Mouse (Mus musculus) CH12.LX (cell line): Measurements from ENCODE around the gene Colq. TPM values are rescaled to one million over a fixed set of nuclear protein-coding genes. Genes with fewer than 3 reads are reported as not detected.

Source experiments
- DNase-seq: peaks from one replicate; pipeline ENCODE4 v3.0.0-alpha.2; 2013; ENCODE audit errors: extremely low read depth
- H3K27ac ChIP-seq: 2 replicates; pipeline ENCODE4 v1.5.1; 2012; ENCODE audit warnings: low read depth, mild to moderate bottlenecking, control low read depth, moderate library complexity; ENCODE audit not compliant: insufficient read depth
- H3K27me3 ChIP-seq: replicated peaks from 2 replicates; pipeline ENCODE3; 2012; ENCODE audit warnings: inconsistent platforms
- H3K36me3 ChIP-seq, 2 experiments: replicated peaks in 1 of 2; 2 replicates each; pipeline versions ENCODE3 to v1.6.1; 2012; ENCODE audit warnings: inconsistent platforms in 1 of 2, low read length in 1 of 2, mild to moderate bottlenecking in 1 of 2, mixed read lengths in 1 of 2, moderate library complexity in 1 of 2; ENCODE audit not compliant: control insufficient read depth in 1 of 2, insufficient read depth in 1 of 2
- H3K4me1 ChIP-seq, 2 experiments: 2 replicates each; pipeline ENCODE4 v1.6.1; 2012; ENCODE audit warnings: inconsistent platforms in 1 of 2, moderate library complexity in 1 of 2; ENCODE audit not compliant: insufficient read depth in 2 of 2, control insufficient read depth in 1 of 2
- H3K4me2 ChIP-seq: 2 replicates; pipeline ENCODE4 v1.6.1; 2012; ENCODE audit warnings: low read depth, mild to moderate bottlenecking, control low read depth; ENCODE audit not compliant: poor library complexity, insufficient read depth, severe bottlenecking
- H3K4me3 ChIP-seq, 3 experiments: fragments of 150-350 bp in 1 of 3; sonication (generic) in 1 of 3; replicated peaks in 1 of 3; 2 replicates each; pipeline versions ENCODE3 to v1.5.1; 2011 to 2012; ENCODE audit warnings: low read depth in 2 of 3, low read length in 2 of 3, mild to moderate bottlenecking in 2 of 3, moderate library complexity in 2 of 3, control low read depth in 1 of 3, improper control_type of control experiment in 1 of 3, inconsistent platforms in 1 of 3, mixed read lengths in 1 of 3; ENCODE audit not compliant: poor library complexity in 1 of 3
- H3K79me2 ChIP-seq: replicated peaks from 2 replicates; pipeline ENCODE4 v1.6.1; 2012; ENCODE audit warnings: mild to moderate bottlenecking, moderate library complexity; ENCODE audit not compliant: control insufficient read depth, poor library complexity, insufficient read depth, severe bottlenecking; ENCODE audit errors: extremely low read depth
- H3K9ac ChIP-seq: 2 replicates; pipeline ENCODE4 v1.6.1; 2012; ENCODE audit warnings: low read depth, mild to moderate bottlenecking, control low read depth, moderate library complexity; ENCODE audit not compliant: insufficient read depth
- H3K9me3 ChIP-seq: replicated peaks from 2 replicates; pipeline ENCODE3; 2012; ENCODE audit warnings: low read length, inconsistent platforms, mixed read lengths
- BHLHE40 ChIP-seq: IDR thresholded peaks from 2 replicates; pipeline ENCODE4 v1.6.1; 2011; ENCODE audit warnings: mild to moderate bottlenecking, low read depth, low read length, improper control_type of control experiment
- CHD1 ChIP-seq: IDR thresholded peaks from 2 replicates; pipeline ENCODE4 v1.6.1; 2012; ENCODE audit warnings: low read depth, low read length, improper control_type of control experiment, inconsistent platforms
- CHD2 ChIP-seq: IDR thresholded peaks from 2 replicates; pipeline ENCODE4 v1.6.1; 2011; ENCODE audit warnings: low read length, improper control_type of control experiment
- CTCF ChIP-seq, 2 experiments: IDR thresholded peaks in 1 of 2; conservative IDR thresholded peaks in 1 of 2; 2 replicates each; pipeline ENCODE4 v1.5.1; 2011 to 2012; ENCODE audit warnings: low read depth in 2 of 2, low read length in 2 of 2, improper control_type of control experiment in 1 of 2, inconsistent platforms in 1 of 2, mild to moderate bottlenecking in 1 of 2, moderate library complexity in 1 of 2
- E2F4 ChIP-seq: IDR thresholded peaks from 2 replicates; pipeline ENCODE4 v1.6.1; 2011; ENCODE audit warnings: low read depth, low read length, improper control_type of control experiment; ENCODE audit not compliant: insufficient replicate concordance
- ELF1 ChIP-seq: IDR thresholded peaks from 2 replicates; pipeline ENCODE4 v1.6.1; 2014; ENCODE audit warnings: low read depth, mild to moderate bottlenecking, inconsistent platforms, low read length, improper control_type of control experiment
- EP300 ChIP-seq: IDR thresholded peaks from 2 replicates; pipeline ENCODE4 v1.6.1; 2011; ENCODE audit warnings: low read length, improper control_type of control experiment
- ETS1 ChIP-seq: conservative IDR thresholded peaks from 2 replicates; pipeline ENCODE4 v1.6.1; 2012; ENCODE audit warnings: low read depth, mild to moderate bottlenecking, inconsistent platforms, low read length, improper control_type of control experiment, moderate library complexity
- GABPA ChIP-seq: IDR thresholded peaks from 2 replicates; pipeline ENCODE4 v1.6.1; 2012; ENCODE audit warnings: low read depth, low read length, improper control_type of control experiment, inconsistent platforms; ENCODE audit not compliant: insufficient replicate concordance
- HCFC1 ChIP-seq: IDR thresholded peaks from 2 replicates; pipeline ENCODE4 v1.6.1; 2012; ENCODE audit warnings: low read depth, mild to moderate bottlenecking, inconsistent platforms, low read length, improper control_type of control experiment
- IRF4 ChIP-seq: IDR thresholded peaks from 2 replicates; pipeline ENCODE4 v1.6.1; 2014; ENCODE audit warnings: low read depth, mild to moderate bottlenecking, inconsistent platforms, low read length, improper control_type of control experiment
- JUN ChIP-seq: IDR thresholded peaks from 2 replicates; pipeline ENCODE4 v1.6.1; 2011; ENCODE audit warnings: low read depth, mild to moderate bottlenecking, low read length, improper control_type of control experiment, moderate library complexity; ENCODE audit not compliant: insufficient read depth
- JUND ChIP-seq: conservative IDR thresholded peaks from 2 replicates; pipeline ENCODE4 v1.6.1; 2011; ENCODE audit warnings: low read depth, low read length, improper control_type of control experiment
- KAT2A ChIP-seq: IDR thresholded peaks from 2 replicates; pipeline ENCODE4 v1.6.1; 2012; ENCODE audit warnings: low read length, improper control_type of control experiment, inconsistent platforms; ENCODE audit not compliant: insufficient replicate concordance
- MAFK ChIP-seq: IDR thresholded peaks from 2 replicates; pipeline ENCODE4 v1.6.1; 2011; ENCODE audit warnings: low read length, improper control_type of control experiment; ENCODE audit not compliant: insufficient replicate concordance
- MAX ChIP-seq: IDR thresholded peaks from 2 replicates; pipeline ENCODE4 v1.6.1; 2011; ENCODE audit warnings: low read length, improper control_type of control experiment
- MAZ ChIP-seq: IDR thresholded peaks from 2 replicates; pipeline ENCODE4 v1.6.1; 2012; ENCODE audit warnings: low read depth, mild to moderate bottlenecking, inconsistent platforms, low read length, improper control_type of control experiment, moderate library complexity
- MEF2A ChIP-seq: IDR thresholded peaks from 2 replicates; pipeline ENCODE4 v1.6.1; 2014; ENCODE audit warnings: low read depth, mild to moderate bottlenecking, inconsistent platforms, low read length, improper control_type of control experiment, borderline replicate concordance
- MXI1 ChIP-seq: IDR thresholded peaks from 2 replicates; pipeline ENCODE4 v1.6.1; 2011; ENCODE audit warnings: mild to moderate bottlenecking, low read depth, low read length, improper control_type of control experiment
- MYC ChIP-seq: IDR thresholded peaks from 2 replicates; pipeline ENCODE4 v1.6.1; 2011; ENCODE audit warnings: low read depth, mild to moderate bottlenecking, improper control_type of control experiment, low read length
- NELFE ChIP-seq: IDR thresholded peaks from 2 replicates; pipeline ENCODE4 v1.6.1; 2011; ENCODE audit warnings: low read depth, low read length, improper control_type of control experiment
- NRF1 ChIP-seq: IDR thresholded peaks from 2 replicates; pipeline ENCODE4 v1.6.1; 2014; ENCODE audit warnings: low read depth, mild to moderate bottlenecking, inconsistent platforms, low read length, improper control_type of control experiment, moderate library complexity
- PAX5 ChIP-seq: IDR thresholded peaks from 2 replicates; pipeline ENCODE4 v1.6.1; 2012; ENCODE audit warnings: low read length, inconsistent platforms, mixed read lengths
- POLR2A ChIP-seq: IDR thresholded peaks from 2 replicates; pipeline ENCODE4 v1.6.1; 2011; ENCODE audit warnings: low read depth, mild to moderate bottlenecking, improper control_type of control experiment, low read length
- POLR2AphosphoS2 ChIP-seq: IDR thresholded peaks from 2 replicates; pipeline ENCODE4 v1.6.1; 2011; ENCODE audit warnings: low read depth, low read length, improper control_type of control experiment
- RAD21 ChIP-seq: IDR thresholded peaks from 2 replicates; pipeline ENCODE4 v1.6.1; 2011; ENCODE audit warnings: low read depth, mild to moderate bottlenecking, low read length, improper control_type of control experiment, moderate library complexity
- RCOR1 ChIP-seq: conservative IDR thresholded peaks from 2 replicates; pipeline ENCODE4 v1.6.1; 2012; ENCODE audit warnings: low read depth, mild to moderate bottlenecking, inconsistent platforms, low read length, improper control_type of control experiment
- SIN3A ChIP-seq: IDR thresholded peaks from 2 replicates; pipeline ENCODE4 v1.6.1; 2012; ENCODE audit warnings: low read length, improper control_type of control experiment, inconsistent platforms
- SMC3 ChIP-seq: IDR thresholded peaks from 2 replicates; pipeline ENCODE4 v1.6.1; 2011; ENCODE audit warnings: low read depth, low read length, improper control_type of control experiment
- TBP ChIP-seq: conservative IDR thresholded peaks from 2 replicates; pipeline ENCODE4 v1.6.1; 2011; ENCODE audit warnings: low read depth, low read length, improper control_type of control experiment
- TCF12 ChIP-seq: IDR thresholded peaks from 2 replicates; pipeline ENCODE4 v1.6.1; 2014; ENCODE audit warnings: low read depth, mild to moderate bottlenecking, inconsistent platforms, low read length, improper control_type of control experiment
- UBTF ChIP-seq: IDR thresholded peaks from 2 replicates; pipeline ENCODE4 v1.6.1; 2012; ENCODE audit warnings: low read depth, mild to moderate bottlenecking, inconsistent platforms, low read length, improper control_type of control experiment, moderate library complexity
- USF1 ChIP-seq: IDR thresholded peaks from 2 replicates; pipeline ENCODE4 v1.6.1; 2014; ENCODE audit warnings: low read depth, mild to moderate bottlenecking, inconsistent platforms, low read length, improper control_type of control experiment
- USF2 ChIP-seq: conservative IDR thresholded peaks from 2 replicates; pipeline ENCODE4 v1.6.1; 2011; ENCODE audit warnings: low read depth, low read length, improper control_type of control experiment
- ZC3H11A ChIP-seq: IDR thresholded peaks from 2 replicates; pipeline ENCODE4 v1.6.1; 2012; ENCODE audit warnings: low read depth, mild to moderate bottlenecking, inconsistent platforms, low read length, improper control_type of control experiment
- ZKSCAN1 ChIP-seq: IDR thresholded peaks from 2 replicates; pipeline ENCODE4 v1.6.1; 2012; ENCODE audit warnings: low read depth, inconsistent platforms, low read length, improper control_type of control experiment, borderline replicate concordance
- ZMIZ1 ChIP-seq: IDR thresholded peaks from 2 replicates; pipeline ENCODE4 v1.6.1; 2012; ENCODE audit warnings: low read depth, mild to moderate bottlenecking, inconsistent platforms, low read length, improper control_type of control experiment
- ZNF384 ChIP-seq: IDR thresholded peaks from 2 replicates; pipeline ENCODE4 v1.6.1; 2012; ENCODE audit warnings: low read depth, low read length, improper control_type of control experiment, inconsistent platforms
- dilution Hi-C: fragments of 300-500 bp; cut with MboI; formaldehyde crosslinking; loops from 2 replicates; pipeline ENCODE4 v1.14.3; 2020; ENCODE audit warnings: low sequenced_read_pairs; ENCODE audit not compliant: extremely low pct_unique_long_range_greater_than_20kb, extremely low pct_ligation_motif_present
- in situ Hi-C: fragments of 300-500 bp; cut with MboI; formaldehyde crosslinking; loops from 3 replicates; pipeline ENCODE4 v1.14.3; 2019; ENCODE audit warnings: low sequenced_read_pairs, low pct_ligation_motif_present, low pct_unique_long_range_greater_than_20kb, mixed read lengths
- polyA plus RNA-seq: library from polyadenylated mRNA; unstranded; fragments of >175 nt; gene quantifications from 2 replicates; pipeline ENCODE4 v1.2.1, GENCODE M21; 2012; ENCODE audit warnings: low read depth; ENCODE audit not compliant: insufficient read length
- total RNA-seq, 2 experiments: library from RNA; depleted of rRNA; stranded (reverse); fragments of 300-350 nt in 1 of 2; fragments of >200 nt in 1 of 2; gene quantifications; 2 replicates each; pipeline ENCODE4 v1.2.3; 2012 to 2014

The Colq gene
- total and polyA plus RNA-seq, 3 experiments = 1.7 to 4.6 (median 4.2) TPM

GRCm38 (mm10) chr14:31597446-31597845, 6.3 kb upstream of the Colq start:
- dilution Hi-C loops = no loop called here
- TF ChIP-seq NRF1 (no peak), RAD21 (no peak), NELFE (no peak), HCFC1 (no peak), RCOR1 (no peak), USF2 (no peak), JUND (no peak), SMC3 (no peak), E2F4 (no peak), SIN3A (no peak), ZMIZ1 (0 out of 2 replicates have a peak, but pooled peaks have one; percentile 43), ETS1 (peak; percentile 48; the same call in 1 of the 2 replicates), GABPA (no peak), POLR2A (no peak), BHLHE40 (no peak), MAZ (no peak), MEF2A (0 out of 2 replicates have a peak, but pooled peaks have one; percentile 21), ZKSCAN1 (no peak), TCF12 (no peak), ELF1 (no peak), EP300 (peak; percentile 55), PAX5 (no peak), IRF4 (peak; percentile 49), KAT2A (no peak), JUN (no peak), CTCF (conservative IDR thresholded peaks at IDR 0.05 in 1 of 2, IDR thresholded peaks at IDR 0.05 in 1 of 2; ENCODE audit: low read depth in 2 of 2, low read length in 2 of 2) (no peak), USF1 (no peak), ZNF384 (no peak), MAX (no peak), MYC (no peak), MAFK (no peak), POLR2AphosphoS2 (no peak), ZC3H11A (no peak), CHD1 (no peak), CHD2 (no peak), TBP (no peak), UBTF (no peak), MXI1 (0 out of 2 replicates have a peak, but pooled peaks have one; percentile 23)
- TF ChIP-seq, all 38 proteins: peak for 6
- no peaks in the 10 kb centered on the region for H3K79me2 ChIP-seq

More at GRCm38 (mm10) chr14:31597446-31597845, 6.3 kb upstream of the Colq start:
- in situ Hi-C loops = loop anchor here (5.0 kb wide), 1 partner anchor 70 kb away; no protein-coding TSS in a partner anchor
- Histone ChIP-seq H3K9me3 (peaks cover 4% of the 10 kb centered on the region), H3K36me3 (no peaks in the 10 kb centered on the region), H3K4me3 (no peak overlapping the region), H3K4me2 (0 out of 2 replicates have a peak overlapping the region, but pooled peaks have one; percentile 3), H3K27me3 (no peaks in the 10 kb centered on the region), H3K4me1 (peaks cover 22 to 50% of the 10 kb centered on the region in 2 experiments), H3K27ac (peak overlapping the region; percentile 41; the same call in 1 of the 2 replicates), H3K9ac (no peak overlapping the region)
- DNase-seq = peak; percentile 83
